Mouse (Mus musculus) lung, adult 2 months (tissue): Measurements from ENCODE around the gene Tmcc2.

ENCODE experiments used
- CTCF ChIP-seq: fragments of 200-500 bp; IDR thresholded peaks from 2 replicates; pipeline ENCODE4 v1.5.1; 2011; ENCODE audit warnings: mild to moderate bottlenecking, low read length, control low read depth; ENCODE audit not compliant: insufficient read depth
- POLR2A ChIP-seq: fragments of 200-500 bp; IDR thresholded peaks from 2 replicates; pipeline ENCODE4 v1.6.1; 2011; ENCODE audit warnings: low read depth, mild to moderate bottlenecking, control low read depth, low read length, borderline replicate concordance; ENCODE audit errors: extremely low read depth

DNA sequence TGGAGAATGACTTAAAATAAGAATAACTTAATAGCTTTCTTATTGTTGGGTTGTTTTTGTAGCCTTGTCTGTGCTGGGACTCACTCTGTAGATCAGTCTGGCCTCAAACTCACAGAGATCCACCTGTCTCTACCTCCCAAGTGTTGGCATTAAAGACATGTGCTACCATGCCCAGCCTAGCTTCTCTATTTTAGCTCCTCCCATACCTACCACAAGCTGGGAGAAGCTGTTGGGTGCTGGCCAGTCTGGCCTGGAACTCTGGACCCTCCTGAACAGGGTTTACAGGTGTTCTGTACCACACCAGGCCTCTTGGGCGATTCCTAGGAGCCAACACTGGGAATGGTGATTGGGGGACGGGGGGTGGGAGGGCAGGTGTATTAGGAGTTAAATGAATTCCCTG, 47.9 kb downstream of the Tmcc2 start:
- TF ChIP-seq POLR2A: no peak
- TF ChIP-seq CTCF: no peak
